Mouse (Mus musculus): Measurements from ENCODE around the gene Hnrnpr.

Hnrnpr gene

DNA sequence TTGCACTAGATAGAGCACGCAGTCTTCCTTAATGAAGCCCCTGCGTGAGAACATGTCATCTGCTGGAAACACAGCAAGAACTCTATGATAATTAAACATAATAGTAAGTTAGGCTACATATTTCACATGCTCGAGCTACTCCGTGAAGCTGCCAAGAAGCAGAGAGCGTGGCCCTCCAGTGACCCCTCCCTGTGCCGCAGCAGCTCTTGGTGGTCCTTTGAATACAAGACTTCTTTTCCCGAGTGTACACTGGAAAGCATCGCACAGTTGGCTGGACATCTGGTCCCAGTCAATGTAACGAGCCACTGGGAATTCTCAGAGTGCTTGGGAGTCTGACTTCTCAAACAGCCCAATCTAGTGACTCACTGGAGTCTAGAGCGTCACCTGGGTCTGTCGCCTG, 97.1 kb downstream of the Hnrnpr start:
- no peak for DNase-seq (ENCODE audit: low spot score)
